Mouse (Mus musculus) layer of hippocampus, postnatal 25 days (tissue): ENCODE measurements at regions not wholly inside any gene's neighbourhood (a gene's known extent, or its start where the extent isn't known, plus 50 kb on each side); places are given as distances from the start of the nearest gene placed in this dataset.
A peak's percentile ranks its signal among the peaks of the same experiment; 100 is the strongest.

Experiments used
- DNase-seq, 2 experiments: peaks; one replicate each; pipeline ENCODE4 v3.0.0; 2022; ENCODE audit warnings: mixed read lengths in 2 of 2, low spot score in 1 of 2; ENCODE audit errors: extremely low spot score in 1 of 2

DNA sequence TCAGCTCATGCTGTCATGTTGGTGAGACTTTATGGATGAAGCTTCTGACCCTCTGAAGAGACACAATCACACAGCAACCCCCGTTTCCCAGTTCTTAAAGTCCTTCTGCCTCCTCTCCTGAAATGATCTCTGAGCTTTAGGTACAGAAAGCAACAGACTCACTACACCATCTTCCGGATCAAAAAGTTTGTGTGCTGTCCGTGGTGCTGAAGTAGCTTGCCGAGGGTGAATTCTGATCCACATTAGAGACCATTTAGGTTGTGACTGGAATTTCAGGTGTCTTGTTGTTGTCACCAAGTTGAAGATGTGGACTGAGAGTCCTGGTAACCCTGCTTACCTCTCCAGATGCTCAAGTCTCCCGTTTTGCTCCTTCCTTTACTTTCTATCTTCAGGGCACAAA is 375.2 kb downstream of the Shisa9 start:
- DNase-seq = no peak

DNA sequence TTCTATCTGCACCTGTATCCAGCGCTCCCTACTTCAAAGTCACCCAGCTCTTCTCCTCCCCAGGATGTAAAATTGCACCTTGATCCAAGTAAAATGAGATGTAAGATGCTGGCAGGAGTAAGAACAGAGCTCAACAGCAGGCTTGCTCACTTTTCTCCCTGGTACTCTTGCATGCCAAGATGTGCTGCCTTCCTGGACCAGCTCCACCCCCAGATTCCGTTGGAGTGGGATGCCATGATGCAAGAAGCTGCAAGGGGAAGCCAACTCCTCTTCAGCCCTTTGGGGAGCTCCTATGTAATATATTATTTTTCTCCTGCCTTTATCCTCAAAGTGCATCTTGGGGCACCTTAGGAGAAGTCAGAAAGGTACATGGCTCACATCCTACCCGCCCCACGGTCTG is 405.6 kb downstream of the Shisa9 start:
- no peak for DNase-seq

DNA sequence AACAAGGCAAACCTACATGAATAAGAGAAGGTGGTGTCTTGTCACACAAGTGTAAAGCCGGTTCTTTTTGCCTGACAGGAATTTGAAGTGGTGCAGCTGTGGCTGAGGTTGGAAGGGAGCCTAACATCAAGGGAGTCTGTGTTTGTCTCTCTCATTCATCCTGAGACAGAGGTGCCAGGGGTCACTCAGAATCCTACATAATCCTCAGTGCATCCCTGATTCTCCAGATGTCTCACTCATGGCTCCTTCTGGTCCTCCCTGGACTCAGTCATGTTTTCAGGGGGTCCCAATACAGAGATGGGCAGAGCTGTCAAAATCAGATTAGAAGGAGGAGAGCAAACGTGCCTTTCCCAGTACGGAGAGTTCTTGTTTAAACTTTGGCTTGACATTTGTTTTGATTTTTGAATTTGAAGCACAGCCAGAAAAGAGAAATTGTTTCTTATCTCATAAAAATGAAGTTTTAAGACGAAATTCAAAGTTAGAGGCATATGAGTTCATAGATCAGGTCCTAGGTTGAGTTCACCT is 451.8 kb downstream of the Shisa9 start:
- no peak for DNase-seq

DNA sequence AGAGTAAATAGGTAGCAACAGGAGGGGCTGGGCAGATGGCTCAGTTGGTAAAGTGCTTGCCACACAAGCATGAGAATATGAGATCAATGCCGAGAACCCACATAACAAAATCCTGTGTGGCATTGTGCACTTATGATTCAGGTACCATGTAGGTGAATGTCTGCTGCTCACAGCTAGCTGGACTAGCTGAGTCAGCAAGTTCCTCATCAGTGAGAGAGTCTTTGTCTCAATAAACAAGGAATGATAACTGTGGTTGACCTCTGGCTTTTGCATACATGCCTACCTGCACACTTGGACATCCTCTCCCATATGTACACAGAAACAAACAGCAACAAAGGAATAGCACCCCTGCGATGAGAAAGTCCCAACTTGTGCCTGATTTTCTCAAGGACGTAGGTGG is 454.7 kb downstream of the Shisa9 start:
- DNase-seq = no peak

DNA sequence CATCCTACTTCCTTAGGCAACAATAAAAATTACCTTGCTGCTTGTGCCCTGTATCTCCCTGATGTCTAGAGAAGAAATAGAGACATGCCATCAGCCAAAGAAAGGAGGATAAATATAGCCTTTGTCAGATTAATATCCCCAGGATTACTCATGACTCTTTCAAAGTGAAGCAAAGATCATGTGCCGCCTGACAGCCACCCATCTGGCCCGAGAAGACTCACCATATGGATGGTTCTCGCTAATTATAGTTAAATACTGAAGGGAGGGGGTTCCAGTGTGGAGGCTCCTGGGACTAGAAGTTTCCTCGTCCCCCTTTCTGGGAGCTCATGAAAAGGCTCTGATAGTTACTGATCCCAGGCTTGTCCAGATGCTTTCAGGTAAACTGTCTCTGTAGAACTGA is 470.9 kb downstream of the Shisa9 start:
- peak in 1 of 2 experiments; percentile 27 for DNase-seq
